Mouse (Mus musculus): ENCODE data around the gene Myocd.

- TF ChIP-seq CTCF (IDR thresholded peaks at IDR 0.05) (no peak), POLR2A (IDR thresholded peaks at IDR 0.05; ENCODE audit: insufficient read depth, low read depth, low read length) (no peak; the same call in 1 of the 2 replicates), EP300 (IDR thresholded peaks at IDR 0.05; ENCODE audit: insufficient read depth, low read depth, low read length) (no peak)
Measured at GRCm38 (mm10) chr11:65204651-65205050, 65.1 kb downstream of the Myocd start.

Data from heart, adult 2 months (tissue).